Mouse (Mus musculus) forebrain, embryonic 11.5 days (tissue): ENCODE measurements at regions not wholly inside any gene's neighbourhood (a gene's known extent, or its start where the extent isn't known, plus 50 kb on each side); places are given as distances from the start of the nearest gene placed in this dataset.

Source experiments
- ATAC-seq: fragments of 200-750 bp; cut with Nextera tagmentation; replicated peaks from 2 replicates; pipeline ENCODE4 v1.8.0; 2017; ENCODE audit warnings: moderate TSS enrichment; ENCODE audit not compliant: low FRiP score
- DNase-seq: peaks from one replicate; pipeline ENCODE4 v3.0.0-alpha.2; 2017; ENCODE audit warnings: low spot score
- H3K27ac ChIP-seq: fragments of 300-500 bp; sonication (generic); 2 replicates; pipeline ENCODE4 v1.5.1; 2014; ENCODE audit warnings: low read depth, low read length
- H3K27me3 ChIP-seq: fragments of 300-500 bp; sonication (generic); 2 replicates; pipeline ENCODE4 v1.6.1; 2014; ENCODE audit warnings: mild to moderate bottlenecking, low read length, mixed read lengths; ENCODE audit not compliant: control insufficient read depth, insufficient read depth
- H3K36me3 ChIP-seq: fragments of 300-500 bp; sonication (generic); 2 replicates; pipeline ENCODE4 v1.6.1; 2014; ENCODE audit warnings: mild to moderate bottlenecking, low read length, moderate library complexity, mixed read lengths; ENCODE audit not compliant: control insufficient read depth, insufficient read depth
- H3K4me1 ChIP-seq: fragments of 300-500 bp; sonication (generic); replicated peaks from 2 replicates; pipeline ENCODE4 v1.6.1; 2014; ENCODE audit warnings: low read length, mixed read lengths; ENCODE audit not compliant: control insufficient read depth, insufficient read depth
- H3K4me2 ChIP-seq: fragments of 300-500 bp; sonication (generic); 2 replicates; pipeline ENCODE4 v1.6.1; 2014; ENCODE audit warnings: low read depth, mild to moderate bottlenecking, low read length, moderate library complexity, mixed read lengths; ENCODE audit not compliant: severe bottlenecking
- H3K4me3 ChIP-seq: fragments of 300-500 bp; sonication (generic); 2 replicates; pipeline ENCODE4 v1.5.1; 2014; ENCODE audit warnings: low read depth, low read length
- H3K9ac ChIP-seq: fragments of 300-500 bp; sonication (generic); 2 replicates; pipeline ENCODE4 v1.6.1; 2014; ENCODE audit warnings: low read length
- H3K9me3 ChIP-seq: fragments of 300-500 bp; sonication (generic); 2 replicates; pipeline ENCODE4 v1.6.1; 2016; ENCODE audit warnings: low read length, mixed read lengths; ENCODE audit not compliant: control insufficient read depth
- whole genome bisulfite sequencing: fragments of 180-500 bp; shearing (Covaris S2); extraction: QIAGEN DNeasy Blood & Tissue Kit; methylation state at CpG from one replicate; pipeline ENCODE4 v1.1.7; 2014; 5-methylcytosine and 5-hydroxymethylcytosine counted together

DNA sequence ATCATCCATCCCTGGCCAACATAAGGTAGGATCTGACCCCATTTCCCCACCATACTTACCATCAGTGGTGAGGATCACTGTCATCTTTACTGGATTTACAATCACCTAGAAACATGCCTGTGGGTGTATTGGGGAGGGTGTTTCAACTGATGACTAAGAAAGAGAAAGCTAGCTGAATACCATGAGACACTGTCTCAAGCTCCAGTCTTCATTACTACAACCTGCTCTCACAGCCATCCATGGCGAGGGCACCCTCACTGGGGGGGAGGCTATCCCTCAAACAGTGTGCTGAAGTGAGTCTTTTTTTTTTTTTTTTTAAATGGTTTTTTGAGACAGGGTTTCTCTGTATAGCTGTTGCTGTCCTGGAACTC is 154.9 kb downstream of the Qrsl1 start:
- Histone ChIP-seq H3K9me3 (no peaks in the 10 kb centered on the region), H3K4me2 (no peak overlapping the region), H3K27ac (no peak overlapping the region), H3K4me1 (peaks cover 5% of the 10 kb centered on the region), H3K9ac (no peak overlapping the region), H3K27me3 (no peaks in the 10 kb centered on the region), H3K4me3 (no peak overlapping the region), H3K36me3 (no peaks in the 10 kb centered on the region)
- no peak for DNase-seq
- ATAC-seq: no peak
- WGBS: 83% methylated on average over 1 of the region's 1 CpGs

DNA sequence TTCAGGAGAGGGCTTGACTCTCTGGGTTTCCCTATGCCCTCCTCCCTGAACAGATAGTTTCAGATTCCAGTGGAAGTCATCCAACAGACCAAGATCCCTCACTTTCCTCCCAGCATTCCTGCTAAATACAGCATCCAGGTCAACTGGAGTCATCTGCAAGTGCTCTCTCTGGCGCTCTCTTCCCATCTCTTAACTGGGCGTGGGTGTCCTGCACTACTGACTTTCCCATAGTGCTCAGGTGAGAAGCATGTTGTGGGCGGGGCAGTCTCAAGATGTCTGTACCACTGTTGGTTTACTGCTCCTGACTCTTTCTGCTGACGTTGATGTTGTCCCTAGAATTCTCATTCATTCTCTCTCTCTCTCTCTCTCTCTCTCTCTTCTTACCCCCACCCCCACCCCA is 154.0 kb downstream of the Qrsl1 start:
- ATAC-seq: no peak

DNA sequence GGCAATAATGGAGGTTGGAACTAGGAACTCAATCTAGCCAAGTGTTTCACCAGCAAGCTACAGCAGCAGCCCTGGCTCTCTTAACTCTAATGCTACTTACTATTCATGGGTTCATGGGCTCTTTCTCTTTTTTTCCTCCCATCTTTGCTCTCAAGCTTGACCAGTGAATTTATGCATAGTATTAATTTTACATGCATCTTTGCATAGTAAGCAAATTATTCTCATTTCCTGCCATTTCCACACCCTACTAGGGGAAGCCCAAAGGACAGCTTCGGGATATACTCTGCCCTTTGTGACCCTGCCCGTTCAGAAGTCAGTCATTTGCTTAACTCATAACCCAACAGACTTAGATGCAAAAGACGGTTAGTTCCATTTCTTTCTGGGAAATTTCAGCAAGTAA is 153.2 kb downstream of the Qrsl1 start:
- Histone ChIP-seq H3K4me3 (no peak overlapping the region), H3K27ac (no peak overlapping the region), H3K4me1 (no peaks in the 10 kb centered on the region), H3K27me3 (no peaks in the 10 kb centered on the region), H3K9ac (no peak overlapping the region), H3K9me3 (no peaks in the 10 kb centered on the region), H3K36me3 (no peaks in the 10 kb centered on the region), H3K4me2 (no peak overlapping the region)
- WGBS: 89% methylated on average over 3 of the region's 3 CpGs
- ATAC-seq (no peak), DNase-seq (no peak)

More for the DNA sequence above, 154.0 kb downstream of the Qrsl1 start:
- no peaks in the 10 kb centered on the region for H3K9me3 ChIP-seq
- H3K4me2 ChIP-seq: no peak overlapping the region
- H3K27ac ChIP-seq: no peak overlapping the region
- no peak overlapping the region for H3K9ac ChIP-seq
- H3K4me3 ChIP-seq: no peak overlapping the region
- no peak for DNase-seq
- H3K4me1 ChIP-seq: peaks cover 2% of the 10 kb centered on the region
- WGBS: 91% methylated on average over 4 of the region's 4 CpGs
- no peaks in the 10 kb centered on the region for H3K27me3 ChIP-seq
- no peaks in the 10 kb centered on the region for H3K36me3 ChIP-seq

DNA sequence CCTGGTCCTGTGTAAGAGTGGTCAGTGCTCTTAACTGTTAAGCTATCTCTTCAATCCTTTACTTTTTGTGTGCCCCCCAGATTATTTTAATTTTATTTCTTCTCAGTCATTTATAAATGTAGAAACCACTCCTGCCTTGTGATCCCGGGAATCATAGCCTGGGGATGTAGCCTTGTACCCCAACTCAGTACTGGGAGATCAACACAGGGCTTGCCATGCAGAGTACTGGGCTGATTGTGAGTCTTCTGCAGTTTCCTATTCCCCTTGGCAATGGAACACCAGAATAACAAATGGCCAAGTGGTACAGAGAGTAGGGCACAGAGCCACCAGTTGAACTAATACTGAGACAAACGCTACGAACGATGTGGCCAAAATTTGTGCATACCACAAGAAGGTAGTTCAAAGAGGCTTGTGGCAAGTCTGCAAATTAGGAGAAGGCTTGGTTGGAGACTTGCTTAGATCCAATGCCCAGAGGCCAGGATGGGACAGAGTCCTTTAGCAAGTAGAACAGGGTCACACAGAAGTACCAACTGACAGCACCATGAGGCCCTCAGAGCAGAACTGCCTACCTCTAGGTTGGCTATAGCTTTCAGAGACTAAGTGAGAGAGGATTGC is 151.9 kb downstream of the Qrsl1 start:
- H3K27me3 ChIP-seq: no peaks in the 10 kb centered on the region
- no peak overlapping the region for H3K9ac ChIP-seq
- ATAC-seq: no peak
- no peaks in the 10 kb centered on the region for H3K36me3 ChIP-seq
- DNase-seq: no peak
- H3K4me2 ChIP-seq: no peak overlapping the region
- no peaks in the 10 kb centered on the region for H3K9me3 ChIP-seq
- 92% methylated on average over 4 of the region's 4 CpGs for WGBS
- H3K27ac ChIP-seq: no peak overlapping the region
- H3K4me1 ChIP-seq: no peaks in the 10 kb centered on the region
- H3K4me3 ChIP-seq: no peak overlapping the region

DNA sequence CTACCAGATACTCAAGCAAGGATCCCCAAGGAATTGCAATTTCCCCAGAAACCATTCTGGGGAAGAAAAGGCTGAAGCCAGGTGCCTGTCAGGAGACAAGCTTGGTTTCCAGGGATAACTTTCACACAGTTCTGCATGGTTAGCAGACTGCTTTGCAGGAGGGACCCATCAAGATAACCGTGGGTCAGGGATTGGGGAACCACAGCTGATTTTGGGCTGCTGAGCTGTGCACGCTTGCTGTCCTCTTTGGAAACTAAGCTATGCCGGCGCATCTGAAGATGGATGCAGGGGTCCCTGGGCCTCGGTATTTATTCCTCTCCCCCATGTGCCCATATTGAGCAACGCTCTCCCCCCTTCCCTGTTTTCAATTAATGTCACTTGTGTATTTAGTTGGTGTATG is 151.1 kb downstream of the Qrsl1 start:
- Histone ChIP-seq H3K4me1 (no peaks in the 10 kb centered on the region), H3K27me3 (no peaks in the 10 kb centered on the region), H3K36me3 (no peaks in the 10 kb centered on the region), H3K9ac (no peak overlapping the region), H3K27ac (no peak overlapping the region), H3K9me3 (no peaks in the 10 kb centered on the region), H3K4me2 (no peak overlapping the region), H3K4me3 (no peak overlapping the region)
- no peak for DNase-seq
- no peak for ATAC-seq
- 89% methylated on average over 6 of the region's 6 CpGs for WGBS

DNA sequence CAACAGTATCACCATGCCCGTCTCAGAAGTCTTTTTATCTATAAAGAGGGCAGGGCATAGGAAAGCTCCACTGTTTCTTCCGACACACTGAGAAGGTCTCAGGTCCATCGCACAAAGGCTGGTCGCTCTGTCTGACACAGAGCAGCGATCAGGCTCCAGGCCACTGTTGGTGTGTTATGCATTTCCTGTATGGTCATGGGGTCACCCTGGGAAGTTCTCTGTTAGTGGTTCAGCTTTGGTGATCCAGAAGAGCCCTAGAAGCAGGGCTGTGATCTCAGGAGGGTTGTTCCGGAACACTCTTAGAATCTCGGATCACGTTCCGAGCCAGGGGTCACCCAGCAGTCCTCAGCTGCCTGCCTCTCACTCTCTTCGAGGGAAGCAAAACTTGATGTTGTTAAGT is 150.7 kb downstream of the Qrsl1 start:
- H3K9ac ChIP-seq: no peak overlapping the region
- no peak for ATAC-seq
- no peaks in the 10 kb centered on the region for H3K36me3 ChIP-seq
- no peaks in the 10 kb centered on the region for H3K4me1 ChIP-seq
- no peak for DNase-seq
- no peaks in the 10 kb centered on the region for H3K9me3 ChIP-seq
- H3K27ac ChIP-seq: no peak overlapping the region
- WGBS: 84% methylated on average over 10 of the region's 10 CpGs
- no peaks in the 10 kb centered on the region for H3K27me3 ChIP-seq
- H3K4me2 ChIP-seq: no peak overlapping the region
- H3K4me3 ChIP-seq: no peak overlapping the region

DNA sequence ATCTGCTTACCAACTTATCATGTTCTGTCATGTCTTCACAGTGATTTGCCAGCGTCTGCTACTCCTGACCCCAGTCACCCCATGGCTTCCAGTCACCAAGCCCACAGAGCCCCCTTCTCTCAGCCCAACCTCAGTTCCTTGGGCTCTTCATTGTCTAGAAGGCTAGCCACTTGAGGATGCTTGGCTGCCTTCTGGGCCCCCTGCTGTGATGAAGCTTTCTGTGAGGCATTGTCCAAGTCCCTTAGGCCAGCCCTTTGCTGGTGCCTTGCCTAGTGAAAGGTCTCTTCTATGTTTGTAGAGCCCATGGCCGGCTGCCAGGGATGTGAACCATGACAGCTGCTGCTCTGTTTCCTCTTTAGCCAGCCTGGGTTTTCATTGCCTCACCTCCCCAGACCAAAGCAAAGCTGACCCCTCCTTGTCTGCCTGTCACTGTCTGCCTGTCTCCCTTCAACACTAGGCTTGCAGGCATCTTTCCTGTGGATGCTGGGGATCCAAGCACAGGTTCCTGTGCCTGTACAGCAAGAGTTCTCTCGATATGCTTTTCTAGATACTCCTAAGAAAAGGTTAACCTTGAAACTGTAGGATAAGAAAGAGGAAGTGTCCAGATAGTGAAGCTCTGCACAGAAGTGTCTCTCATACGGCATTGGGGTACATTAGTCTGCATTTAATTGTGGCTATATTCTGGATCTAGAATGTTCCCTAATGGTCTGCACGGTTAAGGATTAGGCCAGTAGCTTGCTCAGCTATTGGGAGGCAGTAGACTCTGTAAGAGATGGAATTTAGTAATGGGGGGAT is 149.5 kb downstream of the Qrsl1 start:
- DNase-seq: no peak
- no peak for ATAC-seq
- no peak overlapping the region for H3K27ac ChIP-seq

DNA sequence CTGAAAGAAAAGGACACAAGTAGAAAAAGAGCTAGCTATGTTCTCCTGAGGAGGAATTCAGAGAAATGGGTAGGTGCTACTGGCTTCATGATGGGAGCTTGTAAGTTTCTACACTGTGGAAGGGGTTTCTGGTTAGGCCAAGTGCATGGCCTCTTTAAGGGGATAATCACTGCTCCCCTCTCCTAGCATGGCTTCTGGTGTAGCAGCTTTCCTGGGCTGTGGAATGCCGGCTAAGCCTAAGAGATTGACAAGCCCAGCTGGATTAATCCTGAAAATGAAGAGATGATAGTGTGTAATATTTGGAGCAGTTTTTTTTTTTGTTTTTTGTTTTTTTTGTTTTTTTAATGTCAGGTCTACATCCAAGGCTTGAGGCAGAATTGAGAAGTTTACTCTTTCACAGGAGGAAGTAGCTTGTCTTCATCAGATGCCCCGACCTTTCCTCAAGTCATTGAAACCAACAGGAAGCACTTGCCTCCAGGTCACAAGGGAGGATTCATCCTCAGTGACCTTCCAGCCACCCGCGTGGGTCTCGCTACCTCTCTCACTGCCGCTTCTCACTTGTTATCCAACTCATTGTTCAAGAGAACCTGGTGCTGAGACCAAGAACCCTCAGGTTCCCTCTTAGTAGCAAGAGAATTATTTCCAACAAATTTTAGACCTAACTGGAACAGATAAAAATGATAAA is 144.5 kb downstream of the Qrsl1 start:
- DNase-seq (no peak), ATAC-seq (no peak)
- Histone ChIP-seq H3K4me1 (no peaks in the 10 kb centered on the region), H3K36me3 (no peaks in the 10 kb centered on the region), H3K27ac (no peak overlapping the region), H3K9me3 (no peaks in the 10 kb centered on the region), H3K27me3 (no peaks in the 10 kb centered on the region), H3K4me2 (no peak overlapping the region), H3K9ac (no peak overlapping the region), H3K4me3 (no peak overlapping the region)
- 78% methylated on average over 6 of the region's 6 CpGs for WGBS

More for the DNA sequence above, 149.5 kb downstream of the Qrsl1 start:
- no peaks in the 10 kb centered on the region for H3K4me1 ChIP-seq
- H3K4me2 ChIP-seq: no peak overlapping the region
- H3K27me3 ChIP-seq: no peaks in the 10 kb centered on the region
- H3K9me3 ChIP-seq: no peaks in the 10 kb centered on the region
- no peak overlapping the region for H3K4me3 ChIP-seq
- WGBS: 67% methylated on average over 5 of the region's 5 CpGs
- H3K9ac ChIP-seq: no peak overlapping the region
- H3K36me3 ChIP-seq: no peaks in the 10 kb centered on the region
